In genomic region chr7:122378473-122378872, GRCm38 (mm10) we compare ENCODE assay signal across 9 mouse cellular contexts.
DNase-seq lines count a peak whose midpoint lies in the region; ATAC-seq and TF ChIP-seq lines count a peak whose summit lies in the region.
"Had no signal": no experiment of that assay in that cellular context is flagged by ENCODE, and none has a peak within 500 bp of the region (broad histone marks: within the 10 kb centered on the region; RNA-seq: fewer than 3 reads in every experiment).

No protein-coding gene starts in this region.

- peaks cover 9% of the 10 kb centered on the region for H3K4me1 ChIP-seq in hindbrain, postnatal 0 days (ENCODE audit: insufficient read depth, low read length)
- H3K4me1 ChIP-seq in hindbrain, embryonic 10.5 days (replicated peaks): peaks cover 15% of the 10 kb centered on the region
- H3K4me1 ChIP-seq in intestine, embryonic 15.5 days (replicated peaks): peaks cover 3% of the 10 kb centered on the region; the same call in 1 of the 2 replicates

- no peak for TF ChIP-seq CTCF in hindbrain, postnatal 0 days (IDR thresholded peaks at IDR 0.05; ENCODE audit: low read depth)

- H3K9ac ChIP-seq in hindbrain, postnatal 0 days (replicated peaks; ENCODE audit: low read length): no peak overlapping the region
- H3K9ac ChIP-seq in intestine, embryonic 15.5 days: no peak overlapping the region

- no peak overlapping the region for H3K4me2 ChIP-seq in hindbrain, postnatal 0 days (ENCODE audit: low read depth, low read length)
- no peak overlapping the region for H3K4me2 ChIP-seq in intestine, embryonic 15.5 days (replicated peaks)

- no peaks in the 10 kb centered on the region for H3K27me3 ChIP-seq in hindbrain, postnatal 0 days (ENCODE audit: insufficient read depth, low read length)
- H3K27me3 ChIP-seq in hindbrain, embryonic 10.5 days (ENCODE audit: insufficient read depth, poor library complexity, severe bottlenecking): no peaks in the 10 kb centered on the region
- H3K27me3 ChIP-seq in intestine, embryonic 15.5 days (replicated peaks): no peaks in the 10 kb centered on the region

- H3K36me3 ChIP-seq in hindbrain, postnatal 0 days (ENCODE audit: insufficient read depth, low read length): no peaks in the 10 kb centered on the region
- no peaks in the 10 kb centered on the region for H3K36me3 ChIP-seq in hindbrain, embryonic 10.5 days
- no peaks in the 10 kb centered on the region for H3K36me3 ChIP-seq in intestine, embryonic 15.5 days

- no peak overlapping the region for H3K4me3 ChIP-seq in hindbrain, postnatal 0 days (ENCODE audit: low read length)
- H3K4me3 ChIP-seq in hindbrain, embryonic 10.5 days: no peak overlapping the region
- no peak overlapping the region for H3K4me3 ChIP-seq in intestine, embryonic 15.5 days (replicated peaks)
- H3K4me3 ChIP-seq: erythroblast, embryonic 14.5 days had no signal

- no peak; the same call in 1 of the 2 replicates for ATAC-seq in hindbrain, postnatal 0 days
- ATAC-seq in intestine, embryonic 15.5 days: peak; percentile 12; the same call in 1 of the 2 replicates

- DNase-seq in hindbrain, postnatal 0 days (ENCODE audit: low spot score): peak; percentile 62
- no peak for DNase-seq in hindbrain, embryonic 10.5 days (ENCODE audit: low spot score)
- peak; percentile 43 for DNase-seq in right cerebral cortex, adult 18-20 months
- no peak for DNase-seq in right cerebral cortex, postnatal 25 days
- peak; percentile 32 for DNase-seq in telencephalon, adult 2 months (ENCODE audit: low read depth, low spot score)
- DNase-seq in liver: no peak
- DNase-seq: thymus, adult 18-20 months had no signal

- no peaks in the 10 kb centered on the region for H3K9me3 ChIP-seq in hindbrain, postnatal 0 days (ENCODE audit: low read length)
- H3K9me3 ChIP-seq in hindbrain, embryonic 10.5 days: no peaks in the 10 kb centered on the region
- no peaks in the 10 kb centered on the region for H3K9me3 ChIP-seq in intestine, embryonic 15.5 days

- WGBS in hindbrain, postnatal 0 days: 41% methylated on average over 10 of the region's 10 CpGs
- WGBS in hindbrain, embryonic 10.5 days: 78% methylated on average over 10 of the region's 10 CpGs
- WGBS in intestine, embryonic 15.5 days: 38% methylated on average over 10 of the region's 10 CpGs

- H3K27ac ChIP-seq in hindbrain, postnatal 0 days: no peak overlapping the region
- H3K27ac ChIP-seq in hindbrain, embryonic 10.5 days: no peak overlapping the region
- H3K27ac ChIP-seq in intestine, embryonic 15.5 days: no peak overlapping the region

Comparison
In these comparisons a context has a peak if more than half of its experiments do, and no peak if none do; other contexts are left out.
1. DNase-seq: peak in hindbrain, postnatal 0 days (single experiment), right cerebral cortex, adult 18-20 months (single experiment) and telencephalon, adult 2 months (single experiment); none in hindbrain, embryonic 10.5 days (single experiment), right cerebral cortex, postnatal 25 days (single experiment) and liver (single experiment).